Mouse (Mus musculus) midbrain, postnatal 0 days (tissue): ENCODE data around the gene Ltb4r2. TPM values are rescaled to one million over a fixed set of nuclear protein-coding genes. Genes with fewer than 3 reads are reported as not detected.
A peak's percentile ranks its signal among the peaks of the same experiment; 100 is the strongest.

Source experiments
- ATAC-seq: fragments of 200-750 bp; cut with Nextera tagmentation; 2 replicates; pipeline ENCODE4 v1.8.0; 2017; ENCODE audit warnings: moderate number of reproducible peaks, mild to moderate bottlenecking, moderate TSS enrichment, moderate library complexity; ENCODE audit not compliant: low FRiP score
- DNase-seq: peaks from one replicate; pipeline ENCODE4 v3.0.0-alpha.2; 2015; ENCODE audit warnings: low spot score
- H3K27ac ChIP-seq: fragments of 300-500 bp; sonication (generic); 2 replicates; pipeline ENCODE4 v1.5.1; 2014; ENCODE audit warnings: low read depth, mild to moderate bottlenecking, low read length, mixed read lengths
- H3K27me3 ChIP-seq: fragments of 300-500 bp; sonication (generic); 2 replicates; pipeline ENCODE4 v1.6.1; 2014; ENCODE audit warnings: low read length, control low read depth, mixed read lengths; ENCODE audit not compliant: insufficient read depth
- H3K36me3 ChIP-seq: fragments of 300-500 bp; sonication (generic); 2 replicates; pipeline ENCODE4 v1.6.1; 2014; ENCODE audit warnings: low read length, control low read depth, mixed read lengths; ENCODE audit not compliant: insufficient read depth
- H3K4me1 ChIP-seq: fragments of 300-500 bp; sonication (generic); 2 replicates; pipeline ENCODE4 v1.6.1; 2014; ENCODE audit warnings: mild to moderate bottlenecking, control low read depth, antibody characterized with exemption, low read length, mixed read lengths; ENCODE audit not compliant: insufficient read depth
- H3K4me2 ChIP-seq: fragments of 300-500 bp; sonication (generic); 2 replicates; pipeline ENCODE4 v1.6.1; 2014; ENCODE audit warnings: low read depth, mild to moderate bottlenecking, low read length, mixed read lengths; ENCODE audit not compliant: poor library complexity, severe bottlenecking
- H3K4me3 ChIP-seq: fragments of 300-500 bp; sonication (generic); 2 replicates; pipeline ENCODE4 v1.5.1; 2014; ENCODE audit warnings: low read depth, mild to moderate bottlenecking, low read length, moderate library complexity
- H3K9ac ChIP-seq: fragments of 300-500 bp; sonication (generic); replicated peaks from 2 replicates; pipeline ENCODE4 v1.6.1; 2014; ENCODE audit warnings: mild to moderate bottlenecking, low read length, moderate library complexity, mixed read lengths; ENCODE audit not compliant: poor library complexity, severe bottlenecking
- H3K9me3 ChIP-seq: fragments of 300-500 bp; sonication (generic); 2 replicates; pipeline ENCODE4 v1.6.1; 2016; ENCODE audit warnings: low read length, control low read depth
- CTCF ChIP-seq: IDR thresholded peaks from 2 replicates; pipeline ENCODE4 v1.5.1; 2016; ENCODE audit warnings: antibody characterized with exemption, mild to moderate bottlenecking
- WGBS: fragments of 180-500 bp; shearing (Covaris S2); extraction: QIAGEN DNeasy Blood & Tissue Kit; methylation state at CpG from one replicate; pipeline ENCODE4 v1.1.7; 2014; 5-methylcytosine and 5-hydroxymethylcytosine counted together
- polyA plus RNA-seq: library from polyadenylated mRNA; unstranded; fragments of >200 nt; fragmentation: Nextera tagmentation; extraction: Ambion mirVana; gene quantifications from 2 replicates; pipeline ENCODE4 v1.2.1, GENCODE M21; 2015
- total RNA-seq: library from RNA; depleted of rRNA; stranded (reverse); fragments of >200 nt; gene quantifications from 2 replicates; pipeline ENCODE4 v1.2.3, GENCODE M21; 2014

Ltb4r2 gene
- total and polyA plus RNA-seq, 2 experiments from 2014 or later = 0.38 to 0.60 TPM

- ATAC-seq = no peak
- Histone ChIP-seq H3K27ac (no peak overlapping the region), H3K4me1 (no peaks in the 10 kb centered on the region), H3K36me3 (no peaks in the 10 kb centered on the region), H3K9ac (no peak overlapping the region), H3K9me3 (no peaks in the 10 kb centered on the region), H3K27me3 (peaks cover 32% of the 10 kb centered on the region), H3K4me3 (no peak overlapping the region), H3K4me2 (no peak overlapping the region)
- no peak for DNase-seq
- WGBS = 70% methylated on average over 16 of the region's 16 CpGs
- TF ChIP-seq CTCF = no peak
Measured at GRCm38 (mm10) chr14:55779656-55780055, 18.4 kb downstream of the Ltb4r2 start.

- no peak overlapping the region for H3K9ac ChIP-seq
- no peaks in the 10 kb centered on the region for H3K9me3 ChIP-seq
- DNase-seq (no peak), ATAC-seq (no peak)
- peaks cover 33% of the 10 kb centered on the region for H3K27me3 ChIP-seq
- no peak for TF ChIP-seq CTCF
- no peaks in the 10 kb centered on the region for H3K36me3 ChIP-seq
- H3K4me3 ChIP-seq = no peak overlapping the region
- H3K27ac ChIP-seq = no peak overlapping the region
- 82% methylated on average over 11 of the region's 11 CpGs for WGBS
- H3K4me1 ChIP-seq = no peaks in the 10 kb centered on the region
- H3K4me2 ChIP-seq = no peak overlapping the region
Measured at GRCm38 (mm10) chr14:55780736-55781135, 19.5 kb downstream of the Ltb4r2 start.

- Histone ChIP-seq H3K4me2 (peak overlapping the region; percentile 27), H3K36me3 (no peaks in the 10 kb centered on the region), H3K4me1 (no peaks in the 10 kb centered on the region), H3K27ac (no peak overlapping the region), H3K27me3 (peaks cover 39% of the 10 kb centered on the region), H3K4me3 (0 out of 2 replicates have a peak overlapping the region, but pooled peaks have one; percentile 12), H3K9me3 (no peaks in the 10 kb centered on the region), H3K9ac (no peak overlapping the region)
- peak; percentile 99 for TF ChIP-seq CTCF
- WGBS = 15% methylated on average over 14 of the region's 14 CpGs
- ATAC-seq (peak; percentile 73), DNase-seq (peak; percentile 93)
Measured at GRCm38 (mm10) chr14:55781310-55781709, 20.1 kb downstream of the Ltb4r2 start.

GRCm38 (mm10) chr14:55782361-55782960, 21.2 kb downstream of the Ltb4r2 start:
- peak overlapping the region; percentile 13; the same call in 1 of the 2 replicates for H3K4me2 ChIP-seq
- H3K27ac ChIP-seq = no peak overlapping the region
- no peak for ATAC-seq
- TF ChIP-seq CTCF = no peak
- H3K4me3 ChIP-seq = no peak overlapping the region
- no peak overlapping the region for H3K9ac ChIP-seq
- H3K36me3 ChIP-seq = no peaks in the 10 kb centered on the region
- no peak for DNase-seq
- H3K9me3 ChIP-seq = no peaks in the 10 kb centered on the region
- peaks cover 49% of the 10 kb centered on the region for H3K27me3 ChIP-seq
- 59% methylated on average over 9 of the region's 9 CpGs for WGBS
- H3K4me1 ChIP-seq = no peaks in the 10 kb centered on the region

GRCm38 (mm10) chr14:55783171-55783957, 22.1 kb downstream of the Ltb4r2 start:
- Histone ChIP-seq H3K4me2 (peak overlapping the region; percentile 44), H3K9ac (no peak overlapping the region), H3K36me3 (no peaks in the 10 kb centered on the region), H3K27me3 (peaks cover 56% of the 10 kb centered on the region), H3K27ac (no peak overlapping the region), H3K4me1 (0 out of 2 replicates have a peak, but pooled peaks cover 2% of the 10 kb centered on the region), H3K9me3 (no peaks in the 10 kb centered on the region), H3K4me3 (peak overlapping the region; percentile 25)
- ATAC-seq (no peak), DNase-seq (peak; percentile 71)
- under 1% methylated on average over 31 of the region's 31 CpGs for WGBS
- TF ChIP-seq CTCF = no peak

GRCm38 (mm10) chr14:55783958-55784235, 22.7 kb downstream of the Ltb4r2 start, which contains the start of gene Adcy4:
Gene Adcy4 (minus strand): TSS chr14:55784095.
- DNase-seq = no peak

More at GRCm38 (mm10) chr14:55783958-55784235, 22.7 kb downstream of the Ltb4r2 start, which contains the start of gene Adcy4:
- Histone ChIP-seq H3K27me3 (peaks cover 61% of the 10 kb centered on the region), H3K36me3 (no peaks in the 10 kb centered on the region), H3K9me3 (no peaks in the 10 kb centered on the region), H3K4me1 (0 out of 2 replicates have a peak, but pooled peaks cover 2% of the 10 kb centered on the region), H3K27ac (no peak within 1 kb of the TSS), H3K4me2 (peak within 1 kb of the TSS; percentile 44), H3K4me3 (peak within 1 kb of the TSS; percentile 25), H3K9ac (no peak within 1 kb of the TSS)
- TF ChIP-seq CTCF = no peak
- no peak for ATAC-seq
- WGBS = 2% methylated on average over 13 of the region's 13 CpGs
